Mouse (Mus musculus) left cerebral cortex, adult 2 months (tissue): Measurements from ENCODE around the gene Zfp639. TPM values are rescaled to one million over a fixed set of nuclear protein-coding genes. Genes with fewer than 3 reads are reported as not detected.

ENCODE experiments used
- DNase-seq, 2 experiments: peaks; one replicate each; pipeline ENCODE4 v3.0.0; 2021 to 2022; ENCODE audit warnings: low spot score in 2 of 2, mixed read lengths in 1 of 2; ENCODE audit errors: extremely low spot score in 1 of 2
- H3K27ac ChIP-seq: fragments of 200-600 bp; 2 replicates; pipeline ENCODE4 v1.8.1; 2022
- H3K4me3 ChIP-seq: fragments of 200-600 bp; 2 replicates; pipeline ENCODE4 v1.8.1; 2022
- CTCF ChIP-seq: fragments of 200-600 bp; IDR thresholded peaks from 2 replicates; pipeline ENCODE4 v1.8.1; 2022; ENCODE audit warnings: antibody characterized with exemption, mild to moderate bottlenecking, moderate library complexity
- intact Hi-C: fragments of 180-260 bp; cut with DNase I; formaldehyde crosslinking; loops from one replicate; pipeline ENCODE4 v1.15.1; 2025
- total RNA-seq, 2 experiments: library from RNA; stranded (reverse); gene quantifications; 2 replicates each; pipeline ENCODE4 v1.2.3; 2021

Zfp639 gene
- total RNA-seq, 2 experiments from 2014 or later = 36.1 to 37.0 TPM

DNA sequence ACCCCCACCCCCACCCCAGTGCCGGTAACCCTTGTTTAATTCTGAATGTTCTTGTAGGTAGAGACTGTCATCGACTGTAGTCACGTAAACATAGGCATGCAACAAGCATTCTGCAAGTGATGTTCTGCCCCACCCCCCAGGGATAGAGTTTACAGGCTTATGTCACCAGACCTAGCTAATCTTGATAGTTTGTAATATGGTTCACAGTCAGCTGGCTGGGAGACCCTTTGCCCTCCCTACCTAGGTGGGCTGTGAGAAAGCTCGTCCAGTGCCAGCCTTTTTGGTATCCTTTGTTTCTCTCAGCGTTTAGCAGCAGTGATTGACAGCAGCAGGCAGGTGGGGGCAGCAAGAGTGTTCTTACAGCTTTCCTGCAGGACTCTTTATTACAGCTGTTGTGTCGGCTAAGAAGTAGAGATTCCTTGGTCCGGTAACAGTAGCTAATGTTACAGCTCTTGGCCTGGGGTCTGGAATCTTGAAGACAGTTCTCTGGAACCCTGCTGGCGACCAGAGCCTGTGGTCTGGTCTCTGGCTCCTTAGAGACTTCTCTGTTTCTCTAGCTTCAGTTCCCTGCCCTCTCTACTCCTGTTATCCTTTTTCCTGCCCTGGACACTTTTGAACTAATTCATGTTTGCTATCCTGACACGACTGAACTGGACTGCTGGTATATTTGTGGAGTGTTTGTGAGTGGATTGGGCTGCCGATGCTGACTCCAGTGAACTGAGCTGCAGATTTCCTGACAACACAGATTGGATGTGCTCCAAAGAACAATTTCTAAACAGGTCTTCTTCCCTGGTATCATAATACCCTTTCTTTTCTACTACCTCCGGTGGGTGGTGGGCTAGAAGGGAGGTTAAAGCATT lies 3.5 kb upstream of the Zfp639 start:
- Histone ChIP-seq H3K4me3 (no peak overlapping the region), H3K27ac (no peak overlapping the region)
- no peak for TF ChIP-seq CTCF
- DNase-seq = no peak
- intact Hi-C loops = loop anchor here (5.0 kb wide), 2 partner anchors 34 to 714 kb away; no protein-coding TSS in a partner anchor

- H3K4me3 ChIP-seq = peak overlapping the region; percentile 14; the same call in 1 of the 2 replicates
- TF ChIP-seq CTCF = peak; percentile 90
These were observed 1.3 kb upstream of the Zfp639 start for GRCm38 (mm10) chr3:32508666-32509324.

GRCm38 (mm10) chr3:32510375-32511190 lies 524 bp downstream of the Zfp639 start:
- Histone ChIP-seq H3K27ac (peak overlapping the region; percentile 85), H3K4me3 (peak overlapping the region; percentile 79)
- DNase-seq = peak; percentile 92
- TF ChIP-seq CTCF = peak; percentile 71
- intact Hi-C loops = no loop called here

More at GRCm38 (mm10) chr3:32508666-32509324, 1.3 kb upstream of the Zfp639 start:
- intact Hi-C loops = loop anchor here (1.0 to 5.0 kb wide), 4 partner anchors 36 to 716 kb away; partner anchors contain the start of gene Pik3ca
- DNase-seq = peak; percentile 63 to 67
- peak overlapping the region; percentile 17; the same call in 1 of the 2 replicates for H3K27ac ChIP-seq

DNA sequence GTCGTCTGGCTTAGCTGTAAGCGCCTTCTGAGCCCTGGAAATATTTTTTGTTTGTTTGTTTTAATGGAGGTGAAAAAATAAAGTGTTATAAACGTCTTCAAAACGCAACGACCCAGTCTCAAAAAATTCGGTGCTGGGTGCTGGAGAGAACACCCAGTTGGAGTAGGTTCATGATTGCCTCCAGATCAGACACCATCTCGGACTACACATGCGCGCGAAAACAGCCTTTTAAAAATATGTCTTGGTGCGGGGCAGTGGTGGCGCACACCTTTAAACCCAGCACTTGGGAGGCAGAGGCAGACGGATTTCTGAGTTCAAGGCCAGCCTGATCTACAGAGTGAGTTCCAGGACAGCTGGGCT lies 1.1 kb downstream of the Zfp639 start:
- intact Hi-C loops = no loop called here
- Histone ChIP-seq H3K4me3 (peak overlapping the region; percentile 79), H3K27ac (no peak overlapping the region; the same call in 1 of the 2 replicates)
- DNase-seq = peak in 1 of 2 experiments; percentile 22
- no peak for TF ChIP-seq CTCF

DNA sequence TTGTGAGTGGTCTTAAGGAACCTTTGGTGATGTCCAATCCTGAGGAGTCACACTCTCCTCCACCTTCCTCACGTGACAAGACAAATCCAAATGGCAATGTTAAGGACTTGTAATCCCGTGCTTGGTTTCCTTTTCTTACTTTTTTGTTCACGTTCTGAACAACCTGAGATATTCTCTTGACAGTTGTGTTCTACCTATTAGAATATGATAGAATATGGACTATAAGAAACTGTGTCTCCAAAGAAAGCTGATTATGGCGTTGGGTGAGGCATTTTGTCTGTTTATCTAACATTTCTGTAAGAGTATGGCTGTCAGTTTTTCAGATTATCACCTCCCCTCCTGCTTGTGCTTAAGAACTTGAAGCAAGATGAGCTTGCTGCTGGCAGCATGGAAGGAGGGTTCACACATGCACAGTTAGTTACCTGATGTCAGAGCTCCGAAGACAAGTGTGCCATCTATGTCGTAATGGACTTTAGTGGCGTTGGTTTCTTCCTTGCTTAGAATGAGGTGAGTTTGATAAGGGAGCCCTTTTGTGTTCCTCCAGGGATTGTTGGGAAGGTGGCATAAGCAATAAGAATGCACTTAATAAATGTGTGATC lies 2.7 kb downstream of the Zfp639 start:
- no peak overlapping the region for H3K4me3 ChIP-seq
- no peak overlapping the region for H3K27ac ChIP-seq
- no peak for TF ChIP-seq CTCF
- DNase-seq = no peak
- intact Hi-C loops = loop anchor here (1.0 kb wide), 1 partner anchor 15 kb away; no protein-coding TSS in a partner anchor

- DNase-seq = no peak
- no peak for TF ChIP-seq CTCF
- Histone ChIP-seq H3K27ac (no peak overlapping the region), H3K4me3 (no peak overlapping the region)
- intact Hi-C loops = no loop called here
These were observed 3.5 kb downstream of the Zfp639 start for GRCm38 (mm10) chr3:32513528-32513927.

DNA sequence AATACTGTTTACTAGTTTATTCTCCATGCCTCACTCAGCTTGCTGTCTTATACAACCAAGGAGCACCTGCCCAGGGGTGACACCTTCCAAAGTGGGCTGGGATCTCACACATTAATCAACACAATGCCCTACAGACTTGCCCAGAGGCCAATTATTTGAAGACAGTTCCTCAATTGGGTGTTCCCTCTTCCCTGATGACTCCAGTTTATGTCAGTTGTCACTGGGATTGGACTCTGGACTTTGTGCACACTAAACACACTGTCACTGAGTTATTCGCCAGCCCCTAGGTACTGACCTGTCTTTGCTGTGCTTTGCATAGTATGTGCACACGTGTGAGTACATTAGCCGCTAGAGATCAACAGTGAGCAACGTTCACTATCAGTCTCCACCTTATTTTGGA lies 17.1 kb downstream of the Zfp639 start:
- Histone ChIP-seq H3K27ac (no peak overlapping the region), H3K4me3 (no peak overlapping the region)
- intact Hi-C loops = loop anchor here (1.0 kb wide), 1 partner anchor 15 kb away; no protein-coding TSS in a partner anchor
- TF ChIP-seq CTCF = no peak
- no peak for DNase-seq

- DNase-seq = peak; percentile 90 to 92
- H3K4me3 ChIP-seq = peak within 1 kb of the TSS; percentile 96
- no peak; the same call in none of the 2 replicates for TF ChIP-seq CTCF
- intact Hi-C loops = no loop called here
- H3K27ac ChIP-seq = peak within 1 kb of the TSS; percentile 95
These were observed 19.3 kb downstream of the Zfp639 start, which contains the start of gene Mfn1 for GRCm38 (mm10) chr3:32529303-32529898. Gene Mfn1, plus strand, starts transcription at chr3:32529465.

GRCm38 (mm10) chr3:32530041-32530440 lies 20.0 kb downstream of the Zfp639 start:
- peak overlapping the region; percentile 95; the same call in 1 of the 2 replicates for H3K27ac ChIP-seq
- no peak for DNase-seq
- intact Hi-C loops = no loop called here
- TF ChIP-seq CTCF = no peak
- peak overlapping the region; percentile 96 for H3K4me3 ChIP-seq

DNA sequence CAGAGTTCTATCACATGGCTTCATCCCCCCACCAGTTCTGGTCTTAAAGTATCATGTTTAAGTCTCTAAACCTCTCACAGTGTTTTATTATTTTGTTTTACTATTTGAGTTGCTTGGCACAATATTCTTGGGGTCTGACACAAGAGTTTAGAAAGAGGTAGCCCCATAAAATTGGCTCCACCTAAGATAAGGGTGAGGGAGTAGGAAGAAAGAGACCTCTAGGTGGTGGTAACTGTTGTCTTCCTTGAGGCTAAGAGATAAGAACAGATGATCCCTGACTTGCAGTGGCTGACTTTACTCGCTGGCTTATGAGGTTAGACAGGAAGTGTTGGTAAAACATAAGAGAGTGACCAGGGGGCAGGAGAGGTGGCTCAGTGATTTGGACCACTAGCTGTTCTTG lies 25.6 kb downstream of the Zfp639 start:
- Histone ChIP-seq H3K4me3 (no peak overlapping the region), H3K27ac (no peak overlapping the region)
- intact Hi-C loops = no loop called here
- DNase-seq = no peak
- TF ChIP-seq CTCF = no peak
